Mouse (Mus musculus) E14TG2a.4 (cell line): ENCODE measurements around the gene Myh13.

ENCODE experiments used
- CTCF ChIP-seq: conservative IDR thresholded peaks from 2 replicates; pipeline ENCODE4 v1.5.1; 2014; ENCODE audit warnings: low read length
- NANOG ChIP-seq: IDR thresholded peaks from 2 replicates; pipeline ENCODE4 v1.6.1; 2014; ENCODE audit warnings: borderline replicate concordance, low read length, mixed read lengths
- POU5F1 ChIP-seq: IDR thresholded peaks from 2 replicates; pipeline ENCODE4 v1.6.1; 2014; ENCODE audit warnings: low read length, borderline replicate concordance

DNA sequence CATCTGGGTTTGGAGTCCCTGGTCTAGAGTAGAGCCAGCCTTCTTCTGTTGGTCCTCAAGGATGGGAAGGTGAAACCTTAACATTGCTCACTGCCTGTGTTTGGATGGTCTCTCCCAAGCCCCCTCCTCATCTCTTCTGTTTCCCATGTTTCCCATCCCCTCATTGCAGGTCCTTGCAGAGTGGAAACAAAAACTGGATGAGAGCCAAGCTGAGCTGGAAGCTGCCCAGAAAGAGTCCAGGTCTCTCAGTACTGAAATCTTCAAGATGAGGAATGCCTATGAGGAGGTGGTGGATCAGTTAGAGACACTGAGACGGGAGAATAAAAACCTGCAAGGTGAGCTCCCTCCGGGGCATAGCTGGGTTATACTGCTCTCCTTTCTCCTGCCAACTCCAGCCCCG, 40.8 kb downstream of the Myh13 start:
- no peak for TF ChIP-seq CTCF
- no peak for TF ChIP-seq NANOG
- TF ChIP-seq POU5F1: no peak
